Comparison of ENCODE assay signal across 8 mouse cellular contexts in genomic region chr11:106674612-106675153, GRCm38 (mm10).
DNase-seq lines count a peak whose midpoint lies in the region; ATAC-seq and TF ChIP-seq lines count a peak whose summit lies in the region.

No protein-coding gene starts in this region.

- 3% methylated on average over 9 of the region's 9 CpGs for WGBS in hindbrain, embryonic 15.5 days

- no peaks in the 10 kb centered on the region for H3K27me3 ChIP-seq in hindbrain, embryonic 15.5 days

- peak overlapping the region; percentile 18; the same call in 1 of the 2 replicates for H3K4me2 ChIP-seq in hindbrain, embryonic 15.5 days

- no peaks in the 10 kb centered on the region for H3K9me3 ChIP-seq in ES-E14 (ENCODE audit: control insufficient read depth, insufficient read depth, low read depth, low read length)
- no peaks in the 10 kb centered on the region for H3K9me3 ChIP-seq in hindbrain, embryonic 15.5 days

- H3K9ac ChIP-seq in ES-E14 (ENCODE audit: insufficient read depth, low read depth, low read length, poor library complexity, severe bottlenecking), result no peak overlapping the region
- H3K9ac ChIP-seq in hindbrain, embryonic 15.5 days, result 0 out of 2 replicates have a peak overlapping the region, but pooled peaks have one; percentile 9

- no peak for DNase-seq in ES-E14 (ENCODE audit: low read depth, low spot score)
- DNase-seq in cerebellum, adult 8-10 months, result peak; percentile 51
- peak; percentile 73 for DNase-seq in gastrocnemius, adult 18-20 months (ENCODE audit: low spot score)
- DNase-seq in left cerebral cortex, adult 2 months (ENCODE audit: extremely low spot score in 1 of 2, low spot score in 2 of 2), result peak; percentile 19 to 31
- peak; percentile 89 to 92 for DNase-seq in lung, postnatal 4 days
- DNase-seq in retina, postnatal 1 day, result peak; percentile 87
- peak; percentile 45 for DNase-seq in urinary bladder, adult 2 months (ENCODE audit: low spot score)

- peaks cover 23 to 49% of the 10 kb centered on the region in 2 experiments for H3K4me1 ChIP-seq in ES-E14 (ENCODE audit: control insufficient read depth in 2 of 2, insufficient read depth in 2 of 2, low read length in 2 of 2, poor library complexity in 1 of 2)
- peaks cover 26% of the 10 kb centered on the region for H3K4me1 ChIP-seq in hindbrain, embryonic 15.5 days (replicated peaks)

- no peak for TF ChIP-seq CTCF in left cerebral cortex, adult 2 months (IDR thresholded peaks at IDR 0.05)

- ATAC-seq in hindbrain, embryonic 15.5 days (ENCODE audit: low FRiP score, low read depth), result peak; percentile 86

- peaks cover 22% of the 10 kb centered on the region; the same call in 1 of the 2 replicates for H3K36me3 ChIP-seq in ES-E14 (ENCODE audit: control insufficient read depth, insufficient read depth, low read length, poor library complexity, severe bottlenecking)
- no peaks in the 10 kb centered on the region for H3K36me3 ChIP-seq in hindbrain, embryonic 15.5 days

- H3K27ac ChIP-seq in ES-E14 (ENCODE audit: insufficient read depth, low read depth, low read length, poor library complexity, severe bottlenecking), result peak overlapping the region; percentile 66; the same call in 1 of the 2 replicates
- peak overlapping the region; percentile 74 for H3K27ac ChIP-seq in hindbrain, embryonic 15.5 days (replicated peaks)
- H3K27ac ChIP-seq in left cerebral cortex, adult 2 months, result peak overlapping the region; percentile 82

- in situ Hi-C loops in ES-E14 (cut with MboI; ENCODE audit: low sequenced_read_pairs in 2 of 2, unreplicated experiment in 2 of 2), result no loop called here

- no peak overlapping the region for H3K4me3 ChIP-seq in ES-E14 (ENCODE audit: insufficient read depth in 1 of 2, low read depth in 1 of 2, low read length in 2 of 2, poor library complexity in 1 of 2, severe bottlenecking in 1 of 2)
- no peak overlapping the region for H3K4me3 ChIP-seq in hindbrain, embryonic 15.5 days
- no peak overlapping the region for H3K4me3 ChIP-seq in left cerebral cortex, adult 2 months

- intact Hi-C loops in left cerebral cortex, adult 2 months (cut with DNase I), result no loop called here

TF ChIP-seq in ES-E14, 5 proteins besides CTCF, POLR2A, EP300 and RAD21:
- no peak for TF ChIP-seq HCFC1 (IDR thresholded peaks at IDR 0.05; ENCODE audit: borderline replicate concordance, insufficient read depth, low read length)
- no peak for TF ChIP-seq CHD2 (IDR thresholded peaks at IDR 0.05; ENCODE audit: low read depth, low read length)
- no peak for TF ChIP-seq ZC3H11A (IDR thresholded peaks at IDR 0.05; ENCODE audit: borderline replicate concordance, low read depth, low read length)
- TF ChIP-seq MAFK (IDR thresholded peaks at IDR 0.05; ENCODE audit: insufficient read depth, low read depth, low read length), result no peak
- TF ChIP-seq ZNF384 (IDR thresholded peaks at IDR 0.05; ENCODE audit: low read depth, low read length), result no peak
TF ChIP-seq in ES-E14: peak in this region for 0.
